Mouse (Mus musculus) liver, embryonic 14.5 days (tissue): ENCODE results near the gene Pde4b.

ENCODE experiments used
- CTCF ChIP-seq: IDR thresholded peaks from 2 replicates; pipeline ENCODE4 v1.5.1; 2016; ENCODE audit warnings: antibody characterized with exemption, low read depth, control low read depth
- EP300 ChIP-seq: IDR thresholded peaks from 2 replicates; pipeline ENCODE4 v1.6.1; 2016; ENCODE audit warnings: antibody characterized with exemption, low read depth

GRCm38 (mm10) chr4:102061322-102061721 lies 26.0 kb upstream of the Pde4b start:
- TF ChIP-seq CTCF (no peak), EP300 (no peak)
